Mouse (Mus musculus) testis, adult 2 months (tissue): ENCODE measurements around the gene Atf7ip.

Source experiments
- CTCF ChIP-seq: fragments of 200-500 bp; IDR thresholded peaks from 2 replicates; pipeline ENCODE4 v1.5.1; 2012; ENCODE audit warnings: low read depth, mild to moderate bottlenecking, inconsistent platforms, low read length, moderate library complexity; ENCODE audit not compliant: control insufficient read depth, insufficient read depth, insufficient replicate concordance
- POLR2A ChIP-seq: fragments of 200-500 bp; IDR thresholded peaks from 2 replicates; pipeline ENCODE4 v1.6.1; 2012; ENCODE audit warnings: low read depth, mild to moderate bottlenecking, inconsistent platforms, low read length, moderate library complexity; ENCODE audit not compliant: control insufficient read depth

DNA sequence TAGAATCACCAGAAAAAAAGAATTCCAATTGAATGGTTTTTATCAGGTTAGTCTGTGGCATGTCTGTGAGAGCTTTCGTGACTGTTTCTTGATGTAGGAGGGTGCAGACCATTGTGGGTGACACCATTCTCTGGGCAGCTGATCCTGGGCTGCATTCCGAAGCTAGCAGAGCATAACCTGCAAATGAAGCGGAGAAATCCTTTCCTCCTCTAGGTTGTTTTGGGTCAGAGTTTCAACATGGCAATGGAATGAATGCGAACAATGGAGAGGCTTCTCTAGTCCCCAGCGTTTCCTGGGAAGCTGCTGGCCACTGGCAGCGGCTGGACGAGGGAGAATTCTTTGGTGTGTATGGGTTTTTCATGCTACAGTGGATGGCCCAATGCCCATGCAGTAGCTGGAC lies 5.0 kb downstream of the Atf7ip start:
- TF ChIP-seq POLR2A (no peak), CTCF (no peak)
